Mouse (Mus musculus) liver, embryonic 16.5 days (tissue): Measurements from ENCODE around the gene Gm28044. TPM values are rescaled to one million over a fixed set of nuclear protein-coding genes. Genes with fewer than 3 reads are reported as not detected.
A peak's percentile ranks its signal among the peaks of the same experiment; 100 is the strongest.
"Not testable (repeated sequence)": the region's sequence is repeated elsewhere in the genome, so short reads cannot be mapped to it uniquely, and the experiment has no call there.

Experiments used
- ATAC-seq: fragments of 200-750 bp; cut with Nextera tagmentation; 2 replicates; pipeline ENCODE4 v1.8.0; 2017; ENCODE audit warnings: low read depth, mild to moderate bottlenecking, moderate number of reproducible peaks, moderate library complexity
- H3K27ac ChIP-seq: fragments of 300-500 bp; sonication (generic); 2 replicates; pipeline ENCODE4 v1.5.1; 2014; ENCODE audit warnings: mild to moderate bottlenecking, low read length
- H3K27me3 ChIP-seq: fragments of 300-500 bp; sonication (generic); 2 replicates; pipeline ENCODE4 v1.6.1; 2014; ENCODE audit warnings: low read depth, low read length, mixed read lengths; ENCODE audit not compliant: control insufficient read depth, insufficient read depth
- H3K36me3 ChIP-seq: fragments of 300-500 bp; sonication (generic); 2 replicates; pipeline ENCODE4 v1.6.1; 2014; ENCODE audit warnings: mild to moderate bottlenecking; ENCODE audit not compliant: control insufficient read depth, insufficient read depth
- H3K4me1 ChIP-seq: fragments of 300-500 bp; sonication (generic); 2 replicates; pipeline ENCODE4 v1.6.1; 2014; ENCODE audit warnings: low read depth, low read length, mixed read lengths; ENCODE audit not compliant: control insufficient read depth
- H3K4me2 ChIP-seq: fragments of 300-500 bp; sonication (generic); 2 replicates; pipeline ENCODE4 v1.6.1; 2014; ENCODE audit warnings: low read depth, low read length, mixed read lengths
- H3K4me3 ChIP-seq: fragments of 300-500 bp; sonication (generic); 2 replicates; pipeline ENCODE4 v1.5.1; 2014; ENCODE audit warnings: low read depth, mild to moderate bottlenecking, low read length
- H3K9ac ChIP-seq: fragments of 300-500 bp; sonication (generic); 2 replicates; pipeline ENCODE4 v1.6.1; 2014; ENCODE audit warnings: low read depth, low read length
- H3K9me3 ChIP-seq: fragments of 300-500 bp; sonication (generic); replicated peaks from 2 replicates; pipeline ENCODE4 v1.6.1; 2016; ENCODE audit warnings: low read length; ENCODE audit not compliant: control insufficient read depth
- WGBS: fragments of 180-500 bp; shearing (Covaris S2); extraction: QIAGEN DNeasy Blood & Tissue Kit; methylation state at CpG from one replicate; pipeline ENCODE4 v1.1.7; 2014; ENCODE audit not compliant: insufficient replicate concordance; 5-methylcytosine and 5-hydroxymethylcytosine counted together
- polyA plus RNA-seq: library from polyadenylated mRNA; unstranded; fragments of >200 nt; fragmentation: Nextera tagmentation; extraction: Ambion mirVana; gene quantifications from 2 replicates; pipeline ENCODE4 v1.2.1, GENCODE M21; 2015

Gm28044 gene
- 0.19 TPM in 1 of 2 replicates, not detected in the other for polyA plus RNA-seq

GRCm38 (mm10) chr13:67360131-67360744, at the start of gene Gm28044, which contains the start of gene Zfp953:
Gene Gm28044 (minus strand): TSS chr13:67360536.
Gene Zfp953 (minus strand): TSS chr13:67360605.
- Histone ChIP-seq H3K27ac (peak within 1 kb of the TSS; percentile 68), H3K27me3 (no peaks in the 10 kb centered on the region), H3K36me3 (no peaks in the 10 kb centered on the region), H3K4me1 (peaks cover 7% of the 10 kb centered on the region), H3K4me3 (peak within 1 kb of the TSS; percentile 78), H3K9me3 (no peaks in the 10 kb centered on the region), H3K9ac (peak within 1 kb of the TSS; percentile 77), H3K4me2 (peak within 1 kb of the TSS; percentile 51)
- ATAC-seq: peak; percentile 81
- WGBS: under 1% methylated on average over 15 of the region's 15 CpGs

- not testable (repeated sequence) for H3K4me1 ChIP-seq, H3K36me3 ChIP-seq, H3K27me3 ChIP-seq, H3K9me3 ChIP-seq, H3K27ac ChIP-seq
- peak; percentile 88 for ATAC-seq
- H3K9ac ChIP-seq: peak within 1 kb of the TSS; percentile 68
- H3K4me2 ChIP-seq: peak within 1 kb of the TSS; percentile 63
- H3K4me3 ChIP-seq: peak within 1 kb of the TSS; percentile 70
- WGBS: 3% methylated on average over 14 of the region's 16 CpGs
Observed at GRCm38 (mm10) chr13:67399183-67399903, 39.0 kb upstream of the Gm28044 start, which contains the start of gene Zfp429. Gene Zfp429 (minus strand): TSS chr13:67399819.

- WGBS: 52% methylated on average over 3 of the region's 3 CpGs
- H3K27ac ChIP-seq, H3K9ac ChIP-seq, H3K27me3 ChIP-seq, H3K4me1 ChIP-seq, ATAC-seq, H3K4me3 ChIP-seq, H3K9me3 ChIP-seq, H3K36me3 ChIP-seq, H3K4me2 ChIP-seq: not testable (repeated sequence)
Observed at GRCm38 (mm10) chr13:67376255-67376654, 15.9 kb upstream of the Gm28044 start.

GRCm38 (mm10) chr13:67375050-67375911, 14.9 kb upstream of the Gm28044 start, which contains the start of the genes Gm28041 and Zfp456:
Gene Gm28041 (minus strand): TSS chr13:67375733.
Gene Zfp456 (minus strand): TSS chr13:67375810.
- ATAC-seq: peak; percentile 91
- not testable (repeated sequence) for H3K4me1 ChIP-seq

GRCm38 (mm10) chr13:67351854-67352253, 8.5 kb downstream of the Gm28044 start:
- Histone ChIP-seq H3K4me1 (no peaks in the 10 kb centered on the region), H3K27me3 (no peaks in the 10 kb centered on the region), H3K36me3 (no peaks in the 10 kb centered on the region), H3K27ac (no peak overlapping the region), H3K4me2 (no peak overlapping the region), H3K9me3 (no peaks in the 10 kb centered on the region), H3K9ac (no peak overlapping the region), H3K4me3 (no peak overlapping the region)
- ATAC-seq: no peak

More at GRCm38 (mm10) chr13:67375050-67375911, 14.9 kb upstream of the Gm28044 start, which contains the start of the genes Gm28041 and Zfp456:
- peak within 1 kb of the TSS; percentile 64 for H3K4me3 ChIP-seq
- H3K36me3 ChIP-seq, H3K27me3 ChIP-seq, H3K9me3 ChIP-seq, H3K27ac ChIP-seq: not testable (repeated sequence)
- 9% methylated on average over 13 of the region's 15 CpGs for WGBS
- peak within 1 kb of the TSS; percentile 72 for H3K4me2 ChIP-seq
- H3K9ac ChIP-seq: peak within 1 kb of the TSS; percentile 58

- 75% methylated on average over 2 of the region's 2 CpGs for WGBS
- peaks cover 2% of the 10 kb centered on the region for H3K36me3 ChIP-seq
- H3K4me1 ChIP-seq: no peaks in the 10 kb centered on the region
- H3K4me2 ChIP-seq: no peak overlapping the region
- no peaks in the 10 kb centered on the region for H3K9me3 ChIP-seq
- H3K27me3 ChIP-seq: no peaks in the 10 kb centered on the region
- no peak for ATAC-seq
- H3K27ac ChIP-seq: no peak overlapping the region
- no peak overlapping the region for H3K4me3 ChIP-seq
- no peak overlapping the region for H3K9ac ChIP-seq
Observed at GRCm38 (mm10) chr13:67343422-67343821, 16.9 kb downstream of the Gm28044 start.

GRCm38 (mm10) chr13:67332877-67333276, 27.5 kb downstream of the Gm28044 start:
- H3K4me1 ChIP-seq: peaks cover 6% of the 10 kb centered on the region
- 48% methylated on average over 1 of the region's 1 CpGs for WGBS
- H3K27me3 ChIP-seq: no peaks in the 10 kb centered on the region
- H3K9me3 ChIP-seq: no peaks in the 10 kb centered on the region
- no peaks in the 10 kb centered on the region for H3K36me3 ChIP-seq
- ATAC-seq: no peak
- peak overlapping the region; percentile 50 for H3K4me2 ChIP-seq
- peak overlapping the region; percentile 64 for H3K4me3 ChIP-seq
- peak overlapping the region; percentile 55 for H3K9ac ChIP-seq
- no peak overlapping the region; the same call in 1 of the 2 replicates for H3K27ac ChIP-seq

- Histone ChIP-seq H3K9me3 (no peaks in the 10 kb centered on the region), H3K4me3 (peak within 1 kb of the TSS; percentile 64), H3K27me3 (no peaks in the 10 kb centered on the region), H3K36me3 (no peaks in the 10 kb centered on the region), H3K9ac (peak within 1 kb of the TSS; percentile 55), H3K4me1 (peaks cover 6% of the 10 kb centered on the region), H3K4me2 (peak within 1 kb of the TSS; percentile 50), H3K27ac (peak within 1 kb of the TSS; percentile 55; the same call in 1 of the 2 replicates)
- WGBS: 10% methylated on average over 17 of the region's 17 CpGs
- peak; percentile 90 for ATAC-seq
Observed at GRCm38 (mm10) chr13:67332019-67332724, 28.2 kb downstream of the Gm28044 start, which contains the start of gene Zfp595. Gene Zfp595 (minus strand): TSS chr13:67332570.
